Mouse (Mus musculus): ENCODE measurements at regions not wholly inside any gene's neighbourhood (a gene's known extent, or its start where the extent isn't known, plus 50 kb on each side); places are given as distances from the start of the nearest gene placed in this dataset.

- WGBS: 77% methylated on average over 5 of the region's 5 CpGs
- DNase-seq (ENCODE audit: low spot score): no peak
- Histone ChIP-seq H3K27me3 (replicated peaks; ENCODE audit: control insufficient read depth, insufficient read depth, low read length) (no peaks in the 10 kb centered on the region), H3K4me1 (replicated peaks; ENCODE audit: control insufficient read depth, insufficient read depth, low read length) (no peaks in the 10 kb centered on the region), H3K9me3 (ENCODE audit: control insufficient read depth, low read length) (no peaks in the 10 kb centered on the region), H3K27ac (ENCODE audit: low read depth) (no peak overlapping the region), H3K4me3 (ENCODE audit: low read depth, low read length) (no peak overlapping the region), H3K36me3 (ENCODE audit: control insufficient read depth, insufficient read depth, low read length) (no peaks in the 10 kb centered on the region), H3K4me2 (ENCODE audit: low read length) (no peak overlapping the region), H3K9ac (ENCODE audit: low read length) (no peak overlapping the region)
- ATAC-seq (replicated peaks; ENCODE audit: low FRiP score, low TSS enrichment, low read depth): no peak
These were observed 277.4 kb upstream of the Tmeff2 start for GRCm38 (mm10) chr1:50622870-50623607.

DNA sequence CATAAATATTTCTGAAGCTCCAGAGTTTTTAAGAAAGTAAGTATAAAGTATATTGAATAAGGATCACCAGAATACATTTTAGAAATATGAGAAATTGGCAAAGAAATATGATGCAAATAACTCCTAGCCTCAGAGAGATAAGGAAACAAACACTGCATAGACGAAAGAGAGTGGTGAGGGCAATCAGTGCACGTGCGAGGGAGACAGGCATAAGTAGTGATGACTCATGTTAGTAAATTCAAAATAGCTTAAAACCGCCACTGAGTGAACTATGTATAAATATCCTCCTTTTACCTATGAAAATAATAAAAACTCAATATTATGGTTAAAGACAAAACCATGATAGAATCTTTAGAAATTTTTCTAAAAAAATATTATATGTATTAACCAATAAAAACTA, 271.4 kb upstream of the Tmeff2 start:
- Histone ChIP-seq H3K4me3 (ENCODE audit: low read depth, low read length) (no peak overlapping the region), H3K36me3 (ENCODE audit: control insufficient read depth, insufficient read depth, low read length) (no peaks in the 10 kb centered on the region), H3K4me2 (ENCODE audit: low read length) (no peak overlapping the region), H3K9ac (ENCODE audit: low read length) (no peak overlapping the region), H3K27ac (ENCODE audit: low read depth) (no peak overlapping the region), H3K9me3 (ENCODE audit: control insufficient read depth, low read length) (no peaks in the 10 kb centered on the region), H3K4me1 (replicated peaks; ENCODE audit: control insufficient read depth, insufficient read depth, low read length) (no peaks in the 10 kb centered on the region), H3K27me3 (replicated peaks; ENCODE audit: control insufficient read depth, insufficient read depth, low read length) (no peaks in the 10 kb centered on the region)
- 70% methylated on average over 4 of the region's 4 CpGs for whole genome bisulfite sequencing
- no peak for ATAC-seq (replicated peaks; ENCODE audit: low FRiP score, low TSS enrichment, low read depth)
- DNase-seq (ENCODE audit: low spot score): no peak

GRCm38 (mm10) chr1:50629473-50630071, 270.9 kb upstream of the Tmeff2 start:
- Histone ChIP-seq H3K27me3 (replicated peaks; ENCODE audit: control insufficient read depth, insufficient read depth, low read length) (no peaks in the 10 kb centered on the region), H3K4me1 (replicated peaks; ENCODE audit: control insufficient read depth, insufficient read depth, low read length) (no peaks in the 10 kb centered on the region), H3K36me3 (ENCODE audit: control insufficient read depth, insufficient read depth, low read length) (no peaks in the 10 kb centered on the region), H3K9ac (ENCODE audit: low read length) (no peak overlapping the region), H3K4me2 (ENCODE audit: low read length) (no peak overlapping the region), H3K4me3 (ENCODE audit: low read depth, low read length) (no peak overlapping the region), H3K9me3 (ENCODE audit: control insufficient read depth, low read length) (no peaks in the 10 kb centered on the region), H3K27ac (ENCODE audit: low read depth) (no peak overlapping the region)
- 64% methylated on average over 3 of the region's 3 CpGs for WGBS
- DNase-seq (ENCODE audit: low spot score) (no peak), ATAC-seq (replicated peaks; ENCODE audit: low FRiP score, low TSS enrichment, low read depth) (no peak)

DNA sequence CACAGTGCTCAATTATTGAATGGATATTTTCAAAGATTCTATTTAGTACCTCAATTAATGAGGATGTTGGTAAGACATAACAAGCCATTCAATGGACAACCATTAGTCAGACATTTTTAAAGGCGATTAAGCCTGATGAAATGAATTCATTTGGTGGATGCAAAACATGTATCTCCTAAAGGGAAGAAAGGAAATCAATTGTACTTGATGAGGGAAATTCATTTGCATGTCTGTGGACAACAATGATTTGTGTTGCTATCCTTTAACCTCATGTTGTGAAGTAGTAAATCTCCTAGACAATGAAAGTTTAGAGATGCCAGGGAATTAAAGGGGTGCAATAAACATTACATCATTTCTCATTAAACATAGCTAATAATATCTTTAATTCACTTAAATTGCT, 262.5 kb upstream of the Tmeff2 start:
- Histone ChIP-seq H3K4me1 (replicated peaks; ENCODE audit: control insufficient read depth, insufficient read depth, low read length) (no peaks in the 10 kb centered on the region), H3K4me2 (ENCODE audit: low read length) (no peak overlapping the region), H3K4me3 (ENCODE audit: low read depth, low read length) (no peak overlapping the region), H3K9me3 (ENCODE audit: control insufficient read depth, low read length) (no peaks in the 10 kb centered on the region), H3K27me3 (replicated peaks; ENCODE audit: control insufficient read depth, insufficient read depth, low read length) (no peaks in the 10 kb centered on the region), H3K27ac (ENCODE audit: low read depth) (no peak overlapping the region), H3K9ac (ENCODE audit: low read length) (no peak overlapping the region), H3K36me3 (ENCODE audit: control insufficient read depth, insufficient read depth, low read length) (no peaks in the 10 kb centered on the region)
- 86% methylated on average over 1 of the region's 1 CpGs for WGBS
- DNase-seq (ENCODE audit: low spot score) (no peak), ATAC-seq (replicated peaks; ENCODE audit: low FRiP score, low TSS enrichment, low read depth) (no peak)

GRCm38 (mm10) chr1:50646931-50647674, 253.3 kb upstream of the Tmeff2 start:
- no peaks in the 10 kb centered on the region for H3K27me3 ChIP-seq (replicated peaks; ENCODE audit: control insufficient read depth, insufficient read depth, low read length)
- 81% methylated on average over 2 of the region's 2 CpGs for WGBS
- no peak overlapping the region for H3K4me3 ChIP-seq (ENCODE audit: low read depth, low read length)
- no peaks in the 10 kb centered on the region for H3K9me3 ChIP-seq (ENCODE audit: control insufficient read depth, low read length)
- no peak overlapping the region for H3K9ac ChIP-seq (ENCODE audit: low read length)
- DNase-seq (ENCODE audit: low spot score) (no peak), ATAC-seq (replicated peaks; ENCODE audit: low FRiP score, low TSS enrichment, low read depth) (no peak)
- no peaks in the 10 kb centered on the region for H3K4me1 ChIP-seq (replicated peaks; ENCODE audit: control insufficient read depth, insufficient read depth, low read length)
- H3K36me3 ChIP-seq (ENCODE audit: control insufficient read depth, insufficient read depth, low read length): no peaks in the 10 kb centered on the region
- H3K27ac ChIP-seq (ENCODE audit: low read depth): no peak overlapping the region
- H3K4me2 ChIP-seq (ENCODE audit: low read length): no peak overlapping the region

DNA sequence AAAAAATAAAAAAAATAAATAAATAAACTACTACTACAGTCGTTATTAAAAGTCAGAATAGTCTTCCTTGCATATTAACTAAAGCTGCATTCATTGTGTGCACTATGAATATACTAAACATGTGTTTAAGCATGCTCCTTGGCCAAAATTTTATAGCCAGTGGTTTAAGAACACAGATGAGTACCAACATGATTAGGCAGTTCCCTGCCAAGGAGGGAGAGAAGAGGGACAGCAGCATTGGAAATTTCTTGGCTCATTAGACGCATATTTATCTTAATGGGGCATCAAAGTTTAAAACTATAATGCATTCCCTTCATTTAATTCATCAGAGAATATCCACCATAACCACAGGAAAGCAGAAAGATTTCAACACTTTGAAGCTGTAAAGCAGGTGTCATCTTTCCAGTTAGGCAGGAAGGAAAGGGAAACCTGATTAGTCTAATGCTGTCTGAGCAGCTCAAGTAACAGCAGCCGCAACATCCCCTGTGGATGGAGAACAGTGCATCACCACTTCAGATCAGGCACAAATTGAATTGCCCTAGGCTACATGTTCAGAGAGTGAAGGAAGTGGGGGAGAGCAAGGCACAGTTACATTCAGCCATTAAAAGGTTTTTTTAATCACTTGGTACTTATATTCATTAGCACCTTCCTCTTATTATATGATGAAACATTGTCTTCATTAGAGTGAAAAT, 248.3 kb upstream of the Tmeff2 start:
- ATAC-seq (replicated peaks; ENCODE audit: low FRiP score, low TSS enrichment, low read depth) (no peak), DNase-seq (ENCODE audit: low spot score) (no peak)
- Histone ChIP-seq H3K4me3 (ENCODE audit: low read depth, low read length) (no peak overlapping the region), H3K9ac (ENCODE audit: low read length) (no peak overlapping the region), H3K27ac (ENCODE audit: low read depth) (no peak overlapping the region), H3K4me2 (ENCODE audit: low read length) (no peak overlapping the region), H3K27me3 (replicated peaks; ENCODE audit: control insufficient read depth, insufficient read depth, low read length) (no peaks in the 10 kb centered on the region), H3K4me1 (replicated peaks; ENCODE audit: control insufficient read depth, insufficient read depth, low read length) (no peaks in the 10 kb centered on the region), H3K9me3 (ENCODE audit: control insufficient read depth, low read length) (no peaks in the 10 kb centered on the region), H3K36me3 (ENCODE audit: control insufficient read depth, insufficient read depth, low read length) (no peaks in the 10 kb centered on the region)
- 66% methylated on average over 3 of the region's 3 CpGs for WGBS

- Histone ChIP-seq H3K4me1 (replicated peaks; ENCODE audit: control insufficient read depth, insufficient read depth, low read length) (no peaks in the 10 kb centered on the region), H3K4me3 (ENCODE audit: low read depth, low read length) (no peak overlapping the region), H3K9me3 (ENCODE audit: control insufficient read depth, low read length) (no peaks in the 10 kb centered on the region), H3K27ac (ENCODE audit: low read depth) (no peak overlapping the region), H3K36me3 (ENCODE audit: control insufficient read depth, insufficient read depth, low read length) (no peaks in the 10 kb centered on the region), H3K9ac (ENCODE audit: low read length) (no peak overlapping the region), H3K4me2 (ENCODE audit: low read length) (no peak overlapping the region), H3K27me3 (replicated peaks; ENCODE audit: control insufficient read depth, insufficient read depth, low read length) (no peaks in the 10 kb centered on the region)
- no peak for ATAC-seq (replicated peaks; ENCODE audit: low FRiP score, low TSS enrichment, low read depth)
- 92% methylated on average over 3 of the region's 3 CpGs for WGBS
- DNase-seq (ENCODE audit: low spot score): no peak
These were observed 235.3 kb upstream of the Tmeff2 start for GRCm38 (mm10) chr1:50665139-50665538.

DNA sequence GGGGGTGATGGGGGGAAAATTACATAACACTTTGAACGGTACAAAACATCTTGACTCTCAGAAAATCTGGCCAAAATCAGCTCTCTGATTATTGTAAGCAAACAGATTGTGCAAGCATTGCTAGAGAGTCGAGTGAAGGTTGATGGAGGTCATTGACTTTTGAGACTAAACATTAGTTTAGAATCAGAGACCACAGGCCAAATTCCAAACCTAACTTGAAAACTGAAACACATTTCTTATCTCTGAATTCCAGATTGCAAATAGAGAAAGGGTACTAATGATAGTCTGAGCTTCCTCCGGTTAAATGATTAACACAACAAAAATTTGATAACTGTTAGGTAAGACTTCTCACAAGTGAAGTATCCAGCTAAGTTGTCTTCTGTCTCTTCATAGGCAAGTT, 217.5 kb upstream of the Tmeff2 start:
- no peak overlapping the region for H3K9ac ChIP-seq (ENCODE audit: low read length)
- H3K4me2 ChIP-seq (ENCODE audit: low read length): no peak overlapping the region
- H3K36me3 ChIP-seq (ENCODE audit: control insufficient read depth, insufficient read depth, low read length): no peaks in the 10 kb centered on the region
- DNase-seq (ENCODE audit: low spot score) (no peak), ATAC-seq (replicated peaks; ENCODE audit: low FRiP score, low TSS enrichment, low read depth) (no peak; the same call in 1 of the 2 replicates)
- no peak overlapping the region for H3K27ac ChIP-seq (ENCODE audit: low read depth)
- WGBS: 51% methylated on average over 3 of the region's 3 CpGs
- no peaks in the 10 kb centered on the region for H3K27me3 ChIP-seq (replicated peaks; ENCODE audit: control insufficient read depth, insufficient read depth, low read length)
- H3K4me3 ChIP-seq (ENCODE audit: low read depth, low read length): no peak overlapping the region
- H3K4me1 ChIP-seq (replicated peaks; ENCODE audit: control insufficient read depth, insufficient read depth, low read length): no peaks in the 10 kb centered on the region
- H3K9me3 ChIP-seq (ENCODE audit: control insufficient read depth, low read length): no peaks in the 10 kb centered on the region

Data from intestine, embryonic 14.5 days (tissue).